Mouse (Mus musculus) megakaryocyte, embryonic 14.5 days (primary cell): ENCODE measurements around the gene Gcn1l1. TPM values are rescaled to one million over a fixed set of nuclear protein-coding genes. Genes with fewer than 3 reads are reported as not detected.
"Not testable (repeated sequence)": the region's sequence is repeated elsewhere in the genome, so short reads cannot be mapped to it uniquely, and the experiment has no call there.

ENCODE experiments used
- H3K27me3 ChIP-seq: replicated peaks from 2 replicates; pipeline ENCODE3; 2012; ENCODE audit warnings: inconsistent platforms
- H3K36me3 ChIP-seq: replicated peaks from 2 replicates; pipeline ENCODE3; 2012; ENCODE audit warnings: low read length, inconsistent platforms, mixed read lengths
- H3K4me1 ChIP-seq: 2 replicates; pipeline ENCODE4 v1.6.1; 2012; ENCODE audit warnings: inconsistent platforms
- H3K4me3 ChIP-seq: replicated peaks from 2 replicates; pipeline ENCODE3; 2012; ENCODE audit warnings: moderate library complexity, mild to moderate bottlenecking, inconsistent platforms
- H3K9me3 ChIP-seq: 2 replicates; pipeline ENCODE4 v1.6.1; 2012; ENCODE audit warnings: inconsistent platforms
- FLI1 ChIP-seq: IDR thresholded peaks from 2 replicates; pipeline ENCODE4 v1.6.1; 2012; ENCODE audit warnings: low read length, inconsistent platforms, mixed read lengths
- GATA1 ChIP-seq: IDR thresholded peaks from 3 replicates; pipeline ENCODE4 v1.6.1; 2012; ENCODE audit warnings: mixed read lengths, low read length, inconsistent platforms, borderline replicate concordance
- polyA plus RNA-seq: library from polyadenylated mRNA; stranded (reverse); fragments of >175 nt; gene quantifications from 2 replicates; pipeline ENCODE4 v1.2.3, GENCODE M21; 2012; ENCODE audit warnings: low replicate concordance; ENCODE audit not compliant: insufficient read depth

Gcn1l1 gene
- polyA plus RNA-seq, 1 experiment = 30.4 TPM

DNA sequence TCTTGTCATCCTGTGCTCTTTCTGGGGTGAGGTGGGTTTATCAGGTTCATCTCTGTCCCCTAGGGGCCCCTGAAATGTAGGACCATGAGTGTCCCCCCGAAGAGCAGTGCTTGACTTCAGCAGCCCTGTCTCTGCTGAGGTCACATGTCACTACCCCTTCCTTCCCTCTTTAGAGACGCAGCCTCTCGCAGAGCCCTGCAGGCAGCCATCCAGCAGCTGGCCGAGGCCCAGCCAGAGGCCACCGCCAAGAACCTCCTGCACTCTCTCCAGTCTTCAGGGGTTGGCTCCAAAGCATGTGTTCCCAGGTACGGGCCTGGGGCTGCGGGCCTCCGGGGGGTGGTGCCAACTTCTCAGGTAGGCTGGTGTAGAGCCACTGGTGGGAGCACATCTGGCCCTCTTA is 9.9 kb downstream of the Gcn1l1 start:
- H3K4me1 ChIP-seq = peaks cover 39% of the 10 kb centered on the region
- peaks cover 94% of the 10 kb centered on the region for H3K36me3 ChIP-seq
- H3K4me3 ChIP-seq = no peak overlapping the region
- H3K27me3 ChIP-seq = no peaks in the 10 kb centered on the region
- TF ChIP-seq GATA1 = no peak
- TF ChIP-seq FLI1 = no peak
- no peaks in the 10 kb centered on the region for H3K9me3 ChIP-seq

- H3K27me3 ChIP-seq, H3K9me3 ChIP-seq, H3K4me3 ChIP-seq: not testable (repeated sequence)
- H3K4me1 ChIP-seq = peaks cover 32% of the 10 kb centered on the region
- peaks cover 97% of the 10 kb centered on the region for H3K36me3 ChIP-seq
These were observed 12.6 kb downstream of the Gcn1l1 start for GRCm38 (mm10) chr5:115577686-115578085.

DNA sequence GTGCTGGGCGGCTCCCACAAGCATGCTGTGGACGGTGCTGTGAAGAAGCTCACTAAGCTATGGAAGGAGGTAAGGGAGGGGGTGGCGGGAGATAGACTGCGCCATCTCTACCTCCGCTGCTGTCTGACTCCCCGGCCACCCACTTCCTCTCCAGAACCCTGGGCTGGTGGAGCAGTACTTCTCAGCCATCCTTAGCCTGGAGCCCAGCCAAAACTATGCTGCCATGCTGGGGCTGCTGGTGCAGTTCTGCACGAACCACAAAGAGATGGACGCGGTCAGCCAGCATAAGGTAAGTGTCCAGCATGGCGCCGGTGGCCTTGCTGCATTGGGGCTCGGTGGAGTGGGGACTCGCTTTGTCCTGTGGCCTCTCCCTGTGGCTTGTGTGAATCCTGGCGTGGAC is 13.9 kb downstream of the Gcn1l1 start:
- Histone ChIP-seq H3K9me3 (peaks cover 9% of the 10 kb centered on the region), H3K4me3 (no peak overlapping the region), H3K27me3 (no peaks in the 10 kb centered on the region), H3K4me1 (peaks cover 21% of the 10 kb centered on the region), H3K36me3 (peaks cover 98% of the 10 kb centered on the region)
- TF ChIP-seq GATA1 (no peak), FLI1 (no peak)

GRCm38 (mm10) chr5:115579363-115579762 is 14.3 kb downstream of the Gcn1l1 start:
- H3K27me3 ChIP-seq = no peaks in the 10 kb centered on the region
- no peak overlapping the region for H3K4me3 ChIP-seq
- no peak for TF ChIP-seq GATA1
- no peak for TF ChIP-seq FLI1
- H3K9me3 ChIP-seq = peaks cover 9% of the 10 kb centered on the region
- H3K4me1 ChIP-seq = peaks cover 17% of the 10 kb centered on the region
- H3K36me3 ChIP-seq = peaks cover 98% of the 10 kb centered on the region

DNA sequence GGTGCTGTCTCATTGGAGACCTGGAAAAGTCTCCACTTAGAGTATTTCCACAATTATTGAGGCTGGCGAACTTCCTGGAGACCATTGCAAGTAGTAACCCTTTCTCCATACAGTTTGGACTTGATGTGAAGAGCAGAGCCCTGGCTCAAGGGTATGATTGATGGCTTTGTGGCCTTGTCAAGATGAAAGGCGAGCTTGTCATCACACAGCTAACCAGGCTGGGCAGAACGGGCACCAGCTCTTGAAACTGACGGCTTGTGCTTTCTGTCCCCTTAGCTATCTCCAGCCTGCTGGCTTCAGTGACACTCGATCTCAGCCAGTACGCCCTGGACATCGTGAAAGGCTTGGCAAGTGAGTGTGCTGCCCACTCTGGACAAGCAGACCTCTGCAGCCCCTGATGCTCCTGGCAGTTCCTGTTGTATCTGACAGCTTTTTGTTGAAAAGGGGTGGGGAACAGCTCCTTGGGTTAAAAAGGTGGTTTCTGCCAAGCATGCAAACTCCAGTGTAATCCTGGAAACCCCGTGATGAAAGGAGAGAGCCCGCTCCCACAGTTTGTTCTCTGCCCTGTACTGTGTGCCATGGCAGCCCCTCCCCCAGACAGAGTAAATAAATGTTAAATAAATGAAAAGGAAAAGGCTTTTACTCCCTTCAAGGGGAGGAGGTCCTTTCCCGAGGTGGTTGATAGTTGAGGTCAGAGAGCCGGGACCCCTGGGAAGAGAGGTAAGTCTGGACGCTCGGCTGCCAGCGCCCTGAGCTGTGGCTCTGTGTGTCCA is 15.4 kb downstream of the Gcn1l1 start:
- Histone ChIP-seq H3K27me3 (no peaks in the 10 kb centered on the region), H3K36me3 (peaks cover 98% of the 10 kb centered on the region), H3K4me3 (no peak overlapping the region), H3K9me3 (peaks cover 9% of the 10 kb centered on the region), H3K4me1 (peaks cover 17% of the 10 kb centered on the region)
- TF ChIP-seq FLI1 (no peak), GATA1 (no peak)

DNA sequence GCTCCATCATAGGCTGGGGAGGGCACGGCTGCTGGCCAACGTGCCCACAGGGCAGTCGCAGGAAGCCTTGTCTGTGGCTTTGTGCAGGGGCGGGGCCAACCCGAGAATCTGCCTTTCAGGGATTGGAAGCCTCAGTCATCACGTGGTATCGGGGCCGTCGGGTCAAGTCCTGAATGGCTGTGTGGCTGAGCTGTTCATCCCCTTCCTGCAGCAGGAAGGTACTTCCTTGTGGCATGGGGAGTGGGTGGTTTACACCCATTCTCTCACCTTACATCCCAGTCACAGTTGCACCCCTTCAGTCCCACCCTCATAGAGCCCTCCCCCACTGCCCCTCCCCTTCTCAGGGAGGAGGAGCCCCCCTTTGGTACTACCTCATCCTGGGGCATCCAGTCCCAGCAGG is 16.6 kb downstream of the Gcn1l1 start:
- H3K27me3 ChIP-seq = no peaks in the 10 kb centered on the region
- H3K4me3 ChIP-seq = no peak overlapping the region
- TF ChIP-seq GATA1 = no peak
- TF ChIP-seq FLI1 = no peak
- peaks cover 13% of the 10 kb centered on the region for H3K4me1 ChIP-seq
- H3K9me3 ChIP-seq = peaks cover 9% of the 10 kb centered on the region
- H3K36me3 ChIP-seq = peaks cover 99% of the 10 kb centered on the region

DNA sequence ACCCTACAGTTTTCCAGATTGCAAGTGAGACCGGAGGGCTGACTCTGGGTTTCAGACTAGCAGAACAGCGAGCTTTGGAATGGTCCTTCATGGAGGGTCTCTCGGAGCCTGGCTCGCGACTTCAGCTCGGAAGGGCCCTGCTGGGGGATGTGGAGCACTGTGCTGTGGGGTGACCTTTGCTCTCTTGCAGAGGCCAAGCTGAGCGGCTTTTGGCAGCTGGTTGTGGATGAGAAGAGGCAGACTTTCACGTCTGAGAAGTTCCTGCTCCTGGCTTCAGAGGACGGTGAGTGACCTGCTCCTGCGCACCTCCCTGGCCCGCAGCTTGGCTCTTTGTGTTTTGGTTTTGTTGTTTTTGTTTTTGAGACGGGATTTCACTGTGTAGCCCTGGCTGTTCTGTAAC is 20.6 kb downstream of the Gcn1l1 start:
- Histone ChIP-seq H3K27me3 (no peaks in the 10 kb centered on the region), H3K36me3 (peaks cover 97% of the 10 kb centered on the region), H3K4me1 (peaks cover 13% of the 10 kb centered on the region), H3K9me3 (peaks cover 9% of the 10 kb centered on the region), H3K4me3 (no peak overlapping the region)
- TF ChIP-seq FLI1 (no peak), GATA1 (no peak)

GRCm38 (mm10) chr5:115586166-115586565 is 21.1 kb downstream of the Gcn1l1 start:
- peaks cover 16% of the 10 kb centered on the region for H3K4me1 ChIP-seq
- TF ChIP-seq GATA1 = no peak
- TF ChIP-seq FLI1 = no peak
- H3K9me3 ChIP-seq = peaks cover 9% of the 10 kb centered on the region
- H3K27me3 ChIP-seq = no peaks in the 10 kb centered on the region
- H3K36me3 ChIP-seq = peaks cover 97% of the 10 kb centered on the region
- H3K4me3 ChIP-seq = no peak overlapping the region

GRCm38 (mm10) chr5:115586780-115587179 is 21.7 kb downstream of the Gcn1l1 start:
- Histone ChIP-seq H3K36me3 (peaks cover 97% of the 10 kb centered on the region), H3K27me3 (no peaks in the 10 kb centered on the region), H3K9me3 (peaks cover 9% of the 10 kb centered on the region), H3K4me3 (no peak overlapping the region), H3K4me1 (peaks cover 20% of the 10 kb centered on the region)
- TF ChIP-seq GATA1 (no peak), FLI1 (no peak)

GRCm38 (mm10) chr5:115591028-115591427 is 26.0 kb downstream of the Gcn1l1 start:
- TF ChIP-seq GATA1 = no peak
- TF ChIP-seq FLI1 = no peak
- H3K4me1 ChIP-seq = peaks cover 28% of the 10 kb centered on the region
- H3K9me3 ChIP-seq = no peaks in the 10 kb centered on the region
- no peaks in the 10 kb centered on the region for H3K27me3 ChIP-seq
- peaks cover 97% of the 10 kb centered on the region for H3K36me3 ChIP-seq
- peak overlapping the region; percentile 23 for H3K4me3 ChIP-seq

- peaks cover 97% of the 10 kb centered on the region for H3K36me3 ChIP-seq
- no peak overlapping the region for H3K4me3 ChIP-seq
- H3K4me1 ChIP-seq = peaks cover 28% of the 10 kb centered on the region
- TF ChIP-seq GATA1 (no peak), FLI1 (no peak)
- H3K27me3 ChIP-seq = no peaks in the 10 kb centered on the region
- H3K9me3 ChIP-seq = no peaks in the 10 kb centered on the region
These were observed 26.5 kb downstream of the Gcn1l1 start for GRCm38 (mm10) chr5:115591506-115591905.
